ENCODE assay signal across 8 mouse cellular contexts in genomic region chr1:74124991-74125552, GRCm38 (mm10). TPM values are rescaled to one million over a fixed set of nuclear protein-coding genes. Genes with fewer than 3 reads are reported as not detected.
A peak's percentile ranks its signal among the peaks of the same experiment; 100 is the strongest.
DNase-seq lines count a peak whose midpoint lies in the region; ATAC-seq lines count a peak whose summit lies in the region.

Gene Rufy4 (plus strand): TSS chr1:74125541.

- H3K27ac ChIP-seq in embryonic facial prominence, embryonic 13.5 days = no peak within 1 kb of the TSS
- no peak within 1 kb of the TSS for H3K27ac ChIP-seq in heart, embryonic 11.5 days (ENCODE audit: low read depth, low read length)
- H3K27ac ChIP-seq in kidney, embryonic 14.5 days (ENCODE audit: low read depth, low read length) = no peak within 1 kb of the TSS

- H3K9me3 ChIP-seq in embryonic facial prominence, embryonic 13.5 days = no peaks in the 10 kb centered on the region
- H3K9me3 ChIP-seq in heart, embryonic 11.5 days (replicated peaks; ENCODE audit: control insufficient read depth, low read length) = no peaks in the 10 kb centered on the region
- no peaks in the 10 kb centered on the region for H3K9me3 ChIP-seq in kidney, embryonic 14.5 days (ENCODE audit: control insufficient read depth, low read length)

- H3K9ac ChIP-seq in embryonic facial prominence, embryonic 13.5 days = peak within 1 kb of the TSS; percentile 80
- peak within 1 kb of the TSS; percentile 73 for H3K9ac ChIP-seq in heart, embryonic 11.5 days (ENCODE audit: low read depth, low read length)
- H3K9ac ChIP-seq in kidney, embryonic 14.5 days (ENCODE audit: low read depth, low read length) = peak within 1 kb of the TSS; percentile 64

- H3K4me1 ChIP-seq in embryonic facial prominence, embryonic 13.5 days = peaks cover 18% of the 10 kb centered on the region
- peaks cover 17% of the 10 kb centered on the region for H3K4me1 ChIP-seq in heart, embryonic 11.5 days (ENCODE audit: control insufficient read depth, insufficient read depth, low read length)
- peaks cover 5% of the 10 kb centered on the region; the same call in 1 of the 2 replicates for H3K4me1 ChIP-seq in kidney, embryonic 14.5 days (ENCODE audit: control insufficient read depth, insufficient read depth, low read length)

- no peaks in the 10 kb centered on the region for H3K36me3 ChIP-seq in embryonic facial prominence, embryonic 13.5 days
- H3K36me3 ChIP-seq in heart, embryonic 11.5 days (ENCODE audit: control insufficient read depth, insufficient read depth, low read length) = no peaks in the 10 kb centered on the region
- no peaks in the 10 kb centered on the region for H3K36me3 ChIP-seq in kidney, embryonic 14.5 days (ENCODE audit: control insufficient read depth, insufficient read depth, low read length)

- peak within 1 kb of the TSS; percentile 60 for H3K4me3 ChIP-seq in embryonic facial prominence, embryonic 13.5 days
- H3K4me3 ChIP-seq in heart, embryonic 11.5 days (ENCODE audit: low read depth, low read length) = peak within 1 kb of the TSS; percentile 60
- peak within 1 kb of the TSS; percentile 53 for H3K4me3 ChIP-seq in kidney, embryonic 14.5 days (ENCODE audit: low read length)

- 0% methylated on average over 12 of the region's 12 CpGs for WGBS in embryonic facial prominence, embryonic 13.5 days
- WGBS in heart, embryonic 11.5 days (ENCODE audit: insufficient replicate concordance) = under 1% methylated on average over 12 of the region's 12 CpGs
- WGBS in kidney, embryonic 14.5 days = 0% methylated on average over 12 of the region's 12 CpGs

- peak; percentile 86 for DNase-seq in A20 (ENCODE audit: low read depth, low spot score)
- DNase-seq in adrenal gland, postnatal 36 days = peak; percentile 70 to 78
- DNase-seq in liver = peak; percentile 62
- peak; percentile 38 to 53 for DNase-seq in monocyte, adult 2 months (ENCODE audit: low read depth in 1 of 2, low spot score in 2 of 2)
- DNase-seq in spleen, postnatal 14 days (ENCODE audit: low spot score in 2 of 2) = peak; percentile 44 to 64

- H3K27me3 ChIP-seq in embryonic facial prominence, embryonic 13.5 days = peaks cover 40% of the 10 kb centered on the region
- H3K27me3 ChIP-seq in heart, embryonic 11.5 days (ENCODE audit: control insufficient read depth, insufficient read depth, low read length) = peaks cover 30% of the 10 kb centered on the region
- peaks cover 5% of the 10 kb centered on the region; the same call in 1 of the 2 replicates for H3K27me3 ChIP-seq in kidney, embryonic 14.5 days (ENCODE audit: control insufficient read depth, insufficient read depth, low read length)

- H3K4me2 ChIP-seq in embryonic facial prominence, embryonic 13.5 days = peak within 1 kb of the TSS; percentile 86
- peak within 1 kb of the TSS; percentile 96 for H3K4me2 ChIP-seq in heart, embryonic 11.5 days
- H3K4me2 ChIP-seq in kidney, embryonic 14.5 days (replicated peaks; ENCODE audit: low read depth, low read length) = peak within 1 kb of the TSS; percentile 96

- no peak for ATAC-seq in embryonic facial prominence, embryonic 13.5 days (ENCODE audit: insufficient number of reproducible peaks, insufficient read depth, low FRiP score, low TSS enrichment, low read depth)
- ATAC-seq in heart, embryonic 11.5 days (replicated peaks; ENCODE audit: insufficient number of reproducible peaks, low FRiP score, low TSS enrichment) = no peak; the same call in 1 of the 2 replicates
- peak; percentile 42; the same call in 1 of the 2 replicates for ATAC-seq in kidney, embryonic 14.5 days (ENCODE audit: low FRiP score, low TSS enrichment)

RNA-seq across cellular contexts. Expression of gene Rufy4, which starts in this region (rescaled TPM):
- total RNA-seq in adrenal gland, postnatal 36 days (2021) = 1 to 10 TPM; 1.2 to 2.0 TPM
- polyA plus RNA-seq in embryonic facial prominence, embryonic 13.5 days (2015; fragmentation: Nextera tagmentation; extraction: Ambion mirVana) = 0.22 and 0.23 TPM in 2 replicates
- 0.21 and 0.39 TPM in 2 replicates for polyA plus RNA-seq in heart, embryonic 11.5 days (2014; fragmentation: Nextera tagmentation; extraction: Ambion mirVana)
- polyA plus RNA-seq in kidney, embryonic 14.5 days (2014; fragmentation: Nextera tagmentation; extraction: Ambion mirVana) = not detected in 2 replicates

Comparison
In these comparisons a context has a peak if more than half of its experiments do, and no peak if none do; other contexts are left out.
1. Peak in ATAC-seq, H3K4me3 ChIP-seq, H3K9ac ChIP-seq and H3K4me2 ChIP-seq in kidney, embryonic 14.5 days; RNA of the gene not detected or under 1 TPM.